Mouse (Mus musculus) MEL (cell line): Measurements from ENCODE around the gene Ier2.
A peak's percentile ranks its signal among the peaks of the same experiment; 100 is the strongest.

Experiments used
- CTCF ChIP-seq, 3 experiments: IDR thresholded peaks in 2 of 3; conservative IDR thresholded peaks in 1 of 3; 2 replicates each; pipeline ENCODE4 v1.5.1; 2011 to 2012; ENCODE audit warnings: low read length in 3 of 3, low read depth in 2 of 3, mild to moderate bottlenecking in 2 of 3, improper control_type of control experiment in 1 of 3, inconsistent platforms in 1 of 3, mixed read lengths in 1 of 3, moderate library complexity in 1 of 3; ENCODE audit not compliant: control insufficient read depth in 1 of 3, insufficient read depth in 1 of 3, poor library complexity in 1 of 3, severe bottlenecking in 1 of 3
- ETS1 ChIP-seq: IDR thresholded peaks from 2 replicates; pipeline ENCODE4 v1.6.1; 2012; ENCODE audit warnings: low read depth, mild to moderate bottlenecking, inconsistent platforms, low read length, improper control_type of control experiment, moderate library complexity
- MAX ChIP-seq: IDR thresholded peaks from 2 replicates; pipeline ENCODE4 v1.6.1; 2011; ENCODE audit warnings: low read length, improper control_type of control experiment
- MAZ ChIP-seq: IDR thresholded peaks from 2 replicates; pipeline ENCODE4 v1.6.1; 2012; ENCODE audit warnings: low read depth, mild to moderate bottlenecking, inconsistent platforms, low read length, improper control_type of control experiment
- TCF12 ChIP-seq: IDR thresholded peaks from 2 replicates; pipeline ENCODE4 v1.6.1; 2014; ENCODE audit warnings: low read depth, mild to moderate bottlenecking, inconsistent platforms, low read length, improper control_type of control experiment, moderate library complexity
- UBTF ChIP-seq: IDR thresholded peaks from 2 replicates; pipeline ENCODE4 v1.6.1; 2012; ENCODE audit warnings: low read depth, mild to moderate bottlenecking, inconsistent platforms, low read length, improper control_type of control experiment, moderate library complexity, borderline replicate concordance; ENCODE audit not compliant: insufficient read depth

- TF ChIP-seq CTCF (IDR thresholded peaks at IDR 0.05 in 2 of 3, conservative IDR thresholded peaks at IDR 0.05 in 1 of 3; ENCODE audit: control insufficient read depth in 1 of 3, insufficient read depth in 1 of 3, low read depth in 2 of 3, low read length in 3 of 3, poor library complexity in 1 of 3, severe bottlenecking in 1 of 3) (peak; percentile 88 to 99 (median 96)), MAZ (no peak), MAX (no peak), UBTF (no peak), ETS1 (no peak), TCF12 (no peak)
These were observed 46.3 kb upstream of the Ier2 start for GRCm38 (mm10) chr8:84708774-84709475.
